Mouse (Mus musculus): Measurements from ENCODE around the gene Aldh1l1. TPM values are rescaled to one million over a fixed set of nuclear protein-coding genes. Genes with fewer than 3 reads are reported as not detected.

Gene Aldh1l1
- total RNA-seq, 1 experiment from 2014 or later, result not detected

DNA sequence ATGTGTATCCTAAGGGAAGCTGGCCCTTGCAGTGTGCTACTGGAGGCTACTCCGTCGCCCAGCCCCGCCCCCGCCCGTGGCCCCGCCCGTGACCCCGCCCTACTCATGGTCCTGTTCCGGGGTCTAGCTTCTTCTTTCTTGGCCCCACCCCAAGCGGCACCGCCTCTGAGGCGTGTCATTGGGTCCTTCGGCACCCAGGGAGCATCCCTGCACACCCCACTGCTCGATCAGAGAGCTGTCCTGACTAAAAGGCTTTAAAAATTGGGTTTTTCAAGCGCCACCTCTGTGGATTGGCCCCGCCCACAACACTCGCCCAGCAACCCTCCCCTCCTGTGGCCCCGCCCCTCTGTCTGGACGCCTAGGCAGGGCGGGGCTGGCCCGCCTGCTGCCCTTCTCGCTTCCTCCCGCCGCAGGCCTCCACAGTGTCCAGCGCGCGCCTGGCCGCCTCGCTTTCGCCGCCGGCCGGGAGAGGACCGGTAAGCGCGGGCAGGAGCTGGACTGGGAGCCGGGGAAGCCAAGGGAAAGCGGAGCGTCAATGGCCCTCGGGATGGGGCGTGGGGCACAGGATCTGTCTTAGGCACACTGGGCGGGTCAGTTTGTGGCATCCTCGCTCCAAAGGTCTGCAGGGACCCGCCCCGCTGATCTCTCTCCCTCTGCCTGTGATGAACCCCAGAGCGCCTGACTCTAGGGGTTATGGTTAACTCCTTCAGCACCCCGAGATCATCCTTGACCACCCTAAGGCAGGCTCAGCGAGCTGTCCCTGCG, 118.5 kb downstream of the Aldh1l1 start, which contains the start of gene Slc41a3:
Gene Slc41a3 (plus strand): TSS at position 193 of the 765 bp plus-strand sequence.
- ATAC-seq (ENCODE audit: extremely low read depth, insufficient number of reproducible peaks, low FRiP score, poor library complexity, severe bottlenecking), result peak; percentile 71

- ATAC-seq (ENCODE audit: extremely low read depth, insufficient number of reproducible peaks, low FRiP score, poor library complexity, severe bottlenecking), result no peak
Measured at GRCm38 (mm10) chr6:90605298-90605665, 119.1 kb downstream of the Aldh1l1 start.

DNA sequence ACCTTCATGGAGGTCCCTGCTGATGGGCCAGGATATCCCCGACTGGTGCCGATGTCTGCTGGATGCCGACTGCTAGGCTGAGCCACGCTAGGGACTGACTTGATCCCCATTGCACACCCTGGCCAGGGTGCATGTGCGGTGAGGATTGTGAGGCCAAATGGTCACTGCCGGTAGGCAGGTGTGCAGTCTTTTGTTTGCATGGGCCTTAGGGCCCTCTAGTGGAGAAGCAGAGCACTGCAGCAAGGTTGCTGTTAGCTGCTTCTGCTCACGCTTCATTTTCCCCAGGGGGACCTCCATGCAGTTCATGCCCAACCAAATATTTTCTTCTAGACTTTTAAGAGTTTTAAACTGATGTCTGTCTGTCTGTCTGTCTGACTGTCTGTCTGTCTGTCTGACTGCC, 120.3 kb downstream of the Aldh1l1 start:
- ATAC-seq (ENCODE audit: extremely low read depth, insufficient number of reproducible peaks, low FRiP score, poor library complexity, severe bottlenecking), result peak; percentile 53; the same call in 1 of the 2 replicates

DNA sequence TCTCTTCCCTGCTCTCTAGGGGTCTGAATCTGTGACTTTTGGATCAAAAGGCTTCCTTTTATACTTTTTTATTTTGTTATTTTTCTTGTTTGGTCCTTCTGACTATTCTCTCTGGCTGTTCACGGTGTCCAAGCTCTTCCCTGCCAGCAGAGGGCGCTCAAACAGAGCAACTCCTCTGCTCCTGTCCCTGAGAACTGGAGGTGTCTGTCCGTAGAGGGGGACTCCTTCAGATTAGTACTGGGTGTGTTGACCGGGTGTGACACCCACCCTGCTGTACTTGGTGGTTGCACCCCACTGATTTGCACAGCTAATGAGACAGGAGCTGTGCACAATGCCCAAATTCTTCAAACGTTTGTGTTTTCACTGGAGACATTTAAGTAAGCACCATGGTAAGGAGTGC, 121.0 kb downstream of the Aldh1l1 start:
- ATAC-seq (ENCODE audit: extremely low read depth, insufficient number of reproducible peaks, low FRiP score, poor library complexity, severe bottlenecking), result peak; percentile 45; the same call in 1 of the 2 replicates

GRCm38 (mm10) chr6:90608186-90608585, 122.0 kb downstream of the Aldh1l1 start:
- ATAC-seq (ENCODE audit: extremely low read depth, insufficient number of reproducible peaks, low FRiP score, poor library complexity, severe bottlenecking), result no peak

DNA sequence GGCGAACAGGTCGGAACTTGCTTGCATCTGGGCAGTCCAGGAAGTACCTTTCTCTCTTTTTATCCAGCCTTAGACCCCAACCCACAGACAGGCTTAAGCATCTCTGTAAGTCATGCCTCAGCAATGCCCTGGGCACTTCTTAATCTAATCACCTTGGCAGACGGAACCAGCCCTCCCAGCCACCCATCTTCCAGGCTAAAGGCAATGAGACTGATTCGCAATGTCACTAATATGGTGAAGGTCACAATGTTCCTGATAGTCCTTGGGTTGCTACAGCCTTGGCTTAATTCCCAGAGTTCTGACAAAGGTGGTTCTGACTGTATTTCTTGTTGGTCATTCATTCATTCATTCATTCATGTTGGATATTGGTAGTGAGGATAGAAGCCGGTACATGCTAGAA, 124.0 kb downstream of the Aldh1l1 start:
- no peak for ATAC-seq (ENCODE audit: extremely low read depth, insufficient number of reproducible peaks, low FRiP score, poor library complexity, severe bottlenecking)

DNA sequence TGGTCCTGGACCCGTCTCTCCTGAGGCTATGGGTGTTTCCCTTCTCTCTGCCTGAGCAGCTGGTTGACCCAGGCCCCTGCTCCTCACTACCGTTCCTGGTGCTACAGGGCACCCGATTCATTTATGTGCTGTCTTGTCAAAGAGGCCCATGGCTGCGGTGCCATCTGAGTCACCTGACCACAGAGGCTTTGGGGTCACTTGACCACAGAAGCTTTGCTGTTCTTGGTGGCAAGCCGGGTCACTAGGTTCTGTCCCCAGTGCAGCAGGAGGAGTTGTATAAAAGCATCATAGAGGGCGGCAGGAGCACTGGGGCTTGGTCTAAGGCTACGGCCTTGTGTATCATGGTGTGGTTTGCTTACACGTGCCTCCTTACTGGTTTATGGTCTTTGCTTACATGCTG, 127.0 kb downstream of the Aldh1l1 start:
- ATAC-seq (ENCODE audit: extremely low read depth, insufficient number of reproducible peaks, low FRiP score, poor library complexity, severe bottlenecking), result no peak

- ATAC-seq (ENCODE audit: extremely low read depth, insufficient number of reproducible peaks, low FRiP score, poor library complexity, severe bottlenecking), result no peak
Measured at GRCm38 (mm10) chr6:90615362-90615761, 129.1 kb downstream of the Aldh1l1 start.

GRCm38 (mm10) chr6:90615991-90616390, 129.8 kb downstream of the Aldh1l1 start:
- ATAC-seq (ENCODE audit: extremely low read depth, insufficient number of reproducible peaks, low FRiP score, poor library complexity, severe bottlenecking), result no peak

DNA sequence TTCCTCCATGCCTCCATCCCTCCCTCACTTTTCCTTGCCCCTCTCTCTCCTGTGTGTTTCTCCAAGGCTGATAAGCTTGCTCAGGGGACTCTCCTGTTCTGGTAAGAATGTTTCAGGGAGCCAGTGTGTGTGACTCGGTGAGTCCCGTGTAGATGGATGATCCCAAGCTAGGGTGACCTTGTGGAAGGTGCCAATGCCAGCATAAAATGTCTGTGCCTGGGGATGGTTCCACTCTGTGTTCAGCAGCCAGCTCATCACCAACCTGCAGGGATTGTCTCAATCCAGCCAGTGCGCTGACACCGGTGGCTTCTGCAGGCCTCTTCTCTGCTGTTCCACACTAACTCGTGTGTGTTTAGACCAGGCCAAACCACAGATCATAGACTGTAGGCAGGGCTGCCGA, 130.3 kb downstream of the Aldh1l1 start:
- ATAC-seq (ENCODE audit: extremely low read depth, insufficient number of reproducible peaks, low FRiP score, poor library complexity, severe bottlenecking), result no peak

DNA sequence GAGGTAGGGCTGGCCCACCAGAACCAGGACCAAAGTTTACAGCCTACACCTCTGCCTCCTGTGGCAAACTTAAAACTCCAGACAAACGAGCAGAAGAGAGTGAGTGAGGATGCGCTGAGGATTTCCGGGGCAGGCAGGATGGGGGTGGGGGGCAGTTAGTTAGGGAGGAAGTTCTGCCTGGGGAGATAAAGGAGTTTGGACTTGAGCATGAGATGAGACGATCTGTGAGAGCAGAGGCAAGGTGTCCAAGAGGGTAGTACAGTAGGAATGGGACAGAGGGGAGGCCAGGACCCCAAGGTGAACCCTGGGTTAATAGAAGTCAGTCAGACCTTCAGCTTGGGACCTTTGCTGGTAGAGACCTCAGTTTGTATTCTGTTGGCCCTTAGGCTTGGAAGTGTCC, 132.0 kb downstream of the Aldh1l1 start:
- no peak for ATAC-seq (ENCODE audit: extremely low read depth, insufficient number of reproducible peaks, low FRiP score, poor library complexity, severe bottlenecking)

GRCm38 (mm10) chr6:90618821-90619636, 132.8 kb downstream of the Aldh1l1 start:
- no peak; the same call in 1 of the 2 replicates for ATAC-seq (ENCODE audit: extremely low read depth, insufficient number of reproducible peaks, low FRiP score, poor library complexity, severe bottlenecking)

- no peak for ATAC-seq (ENCODE audit: extremely low read depth, insufficient number of reproducible peaks, low FRiP score, poor library complexity, severe bottlenecking)
Measured at GRCm38 (mm10) chr6:90619936-90620335, 133.7 kb downstream of the Aldh1l1 start.

DNA sequence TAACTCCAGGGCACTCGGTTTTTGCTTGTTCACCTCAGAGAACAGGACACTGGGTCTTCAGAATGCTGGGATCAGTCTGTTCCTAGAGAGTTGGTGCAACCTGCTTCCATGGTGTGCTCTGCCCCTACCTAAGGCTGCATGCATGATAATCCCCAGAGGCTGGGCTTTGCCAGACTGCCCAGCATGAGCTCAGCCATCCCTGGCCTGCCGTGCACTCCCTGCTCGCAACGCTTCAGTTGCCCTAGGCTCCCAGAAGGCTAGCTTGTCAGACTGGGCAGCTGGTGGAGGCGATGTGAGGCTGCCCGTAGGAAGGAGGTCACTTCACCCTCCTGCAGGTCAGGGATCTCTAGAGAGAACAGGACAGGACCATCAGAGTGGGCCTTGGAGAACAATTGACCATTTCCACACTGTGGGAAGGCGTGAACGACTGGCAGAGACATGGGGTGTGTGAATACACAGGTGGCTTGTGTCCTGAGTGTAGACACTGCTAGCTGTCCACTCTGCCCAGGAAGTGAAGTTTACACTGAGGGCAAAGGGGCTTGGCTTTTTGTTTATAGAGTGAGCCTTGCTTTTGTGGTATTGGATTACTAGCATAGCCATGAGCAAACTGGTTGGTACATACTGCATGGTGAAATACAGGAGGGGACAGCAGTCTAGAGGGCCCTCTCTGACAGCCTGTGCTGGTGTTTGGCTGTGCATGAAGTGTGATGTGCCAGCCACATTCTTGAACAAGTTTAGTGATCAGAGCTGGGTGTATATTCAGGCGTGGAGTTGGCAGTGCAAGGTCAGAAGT, 134.8 kb downstream of the Aldh1l1 start:
- ATAC-seq (ENCODE audit: extremely low read depth, insufficient number of reproducible peaks, low FRiP score, poor library complexity, severe bottlenecking), result no peak

GRCm38 (mm10) chr6:90621584-90621890, 135.3 kb downstream of the Aldh1l1 start:
- ATAC-seq (ENCODE audit: extremely low read depth, insufficient number of reproducible peaks, low FRiP score, poor library complexity, severe bottlenecking), result no peak

- no peak for ATAC-seq (ENCODE audit: extremely low read depth, insufficient number of reproducible peaks, low FRiP score, poor library complexity, severe bottlenecking)
Measured at GRCm38 (mm10) chr6:90622758-90623455, 136.7 kb downstream of the Aldh1l1 start.

DNA sequence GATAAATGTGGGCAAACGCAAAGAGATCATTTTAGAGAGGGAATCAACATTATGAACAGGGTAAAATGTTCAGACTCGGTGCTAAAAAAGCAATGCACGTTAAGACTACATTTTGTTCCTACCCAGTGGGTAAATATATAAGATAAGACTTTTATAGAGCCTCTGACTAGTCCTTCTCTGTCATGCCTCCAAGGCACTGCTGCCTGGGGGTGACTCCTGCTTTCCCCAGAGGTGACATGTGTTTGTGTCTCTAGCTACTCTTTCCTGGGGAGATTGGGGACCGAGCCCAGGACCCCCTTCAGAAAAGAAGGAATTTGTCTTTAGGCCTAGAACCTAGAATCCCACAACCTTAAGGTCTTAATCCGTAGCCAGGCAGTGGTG, 137.2 kb downstream of the Aldh1l1 start:
- ATAC-seq (ENCODE audit: extremely low read depth, insufficient number of reproducible peaks, low FRiP score, poor library complexity, severe bottlenecking), result no peak

DNA sequence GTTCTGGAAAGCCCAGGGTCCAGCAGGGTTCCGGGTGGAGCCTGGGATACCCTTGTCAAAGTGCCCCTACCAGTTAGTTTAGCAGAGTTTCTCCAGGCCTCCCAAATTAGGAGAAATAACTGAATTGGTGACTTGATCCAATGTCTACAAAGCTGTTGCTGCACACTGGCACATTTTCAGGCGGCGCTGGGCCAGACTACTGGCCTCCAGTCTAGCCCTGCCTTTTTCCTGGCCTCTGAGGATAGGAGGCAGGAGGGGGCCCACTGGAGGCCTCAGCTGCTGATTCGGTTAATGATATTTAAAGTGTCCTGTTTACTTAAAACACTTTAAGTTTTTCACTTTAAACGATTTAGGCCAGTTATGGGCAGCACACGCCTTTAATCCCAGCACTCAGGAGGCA, 138.0 kb downstream of the Aldh1l1 start:
- no peak for ATAC-seq (ENCODE audit: extremely low read depth, insufficient number of reproducible peaks, low FRiP score, poor library complexity, severe bottlenecking)

DNA sequence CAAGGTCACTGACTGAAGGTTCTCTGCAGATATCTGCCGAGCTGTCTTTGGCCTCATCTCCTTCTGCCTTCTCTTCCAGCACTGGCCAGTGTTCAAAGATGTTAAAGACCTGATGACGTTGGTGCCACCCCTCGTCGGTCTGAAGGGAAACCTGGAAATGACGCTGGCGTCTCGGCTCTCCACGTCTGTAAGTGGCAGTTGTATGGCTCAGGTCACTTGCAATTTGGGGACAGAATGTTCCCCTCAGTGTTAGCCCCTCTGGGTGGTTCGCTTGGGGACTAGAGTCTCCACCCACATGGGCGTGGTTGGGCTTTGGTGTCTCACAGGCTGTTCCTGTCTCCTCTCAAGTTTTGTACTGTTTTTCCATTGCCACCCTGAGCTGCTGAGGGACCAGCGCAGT, 138.5 kb downstream of the Aldh1l1 start:
- no peak for ATAC-seq (ENCODE audit: extremely low read depth, insufficient number of reproducible peaks, low FRiP score, poor library complexity, severe bottlenecking)
